Mouse (Mus musculus) CD4-positive, CD25-positive, alpha-beta regulatory T cell, adult 9 weeks (primary cell): Measurements from ENCODE around the gene Prkaa2. TPM values are rescaled to one million over a fixed set of nuclear protein-coding genes. Genes with fewer than 3 reads are reported as not detected.

Experiments
- polyA plus RNA-seq: library from polyadenylated mRNA; unstranded; fragments of 100-300 nt; shearing (Covaris generic); gene quantifications from one replicate; pipeline ENCODE4 v1.2.1, GENCODE M21; 2017

Gene Prkaa2
- polyA plus RNA-seq, result not detected

DNA sequence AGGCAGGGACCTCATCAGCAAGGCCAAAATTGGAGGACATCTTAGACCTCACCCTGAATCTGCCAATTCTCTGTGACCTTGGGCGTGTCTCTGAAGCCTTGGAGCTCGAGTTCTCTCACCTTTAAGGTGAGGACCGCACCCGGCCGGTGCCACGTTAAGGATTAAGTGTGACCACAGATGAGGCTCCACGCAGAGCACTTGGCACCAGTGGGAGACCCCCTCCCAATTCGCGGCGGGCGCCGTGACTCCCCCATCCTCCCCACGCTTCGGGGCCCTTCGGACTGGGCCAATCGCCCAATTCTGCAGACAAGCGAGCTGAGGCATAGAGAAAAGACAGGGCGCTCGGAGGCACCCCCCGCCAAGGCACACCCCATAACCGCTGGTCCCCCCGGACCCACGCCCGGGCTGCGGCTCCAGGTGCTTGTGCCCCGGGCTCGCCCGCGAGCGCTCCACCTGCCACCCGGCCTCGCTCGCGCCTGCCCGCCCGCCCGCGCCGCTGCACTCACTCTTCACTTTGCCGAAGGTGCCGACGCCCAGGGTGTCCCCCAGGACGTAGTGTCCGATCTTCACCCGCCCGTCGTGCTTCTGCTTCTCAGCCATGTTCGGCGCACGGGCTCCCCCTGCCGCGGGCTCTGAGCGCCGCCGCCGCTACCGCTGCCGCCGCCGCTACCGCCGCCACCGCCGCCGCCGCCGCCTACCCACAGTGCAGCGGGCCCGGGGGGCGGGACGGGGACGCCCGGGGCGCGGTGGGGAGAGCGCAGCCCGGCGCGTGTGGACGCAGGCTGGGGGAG lies at the start of gene Prkaa2:
Gene Prkaa2 (minus strand): TSS at position 692 of the 791 bp plus-strand sequence.

GRCm38 (mm10) chr4:105157276-105158168 lies 47.8 kb upstream of the Prkaa2 start, which contains the start of gene Plpp3:
TSS of gene Plpp3 (plus strand) at chr4:105157347.

Other genes starting within 250 kb of the Prkaa2 start
- gene C8a, start 233.5 kb downstream of the Prkaa2 start, polyA plus RNA-seq, result not detected
- gene Fyb2, start 196.4 kb downstream of the Prkaa2 start, polyA plus RNA-seq, result not detected
- not detected for gene Plpp3, start 47.5 kb upstream of the Prkaa2 start, polyA plus RNA-seq